Mouse (Mus musculus) midbrain, embryonic 11.5 days (tissue): ENCODE data around the gene Ccdc172. TPM values are rescaled to one million over a fixed set of nuclear protein-coding genes. Genes with fewer than 3 reads are reported as not detected.
A peak's percentile ranks its signal among the peaks of the same experiment; 100 is the strongest.

Experiments
- ATAC-seq: fragments of 200-750 bp; cut with Nextera tagmentation; 2 replicates; pipeline ENCODE4 v1.8.0; 2017; ENCODE audit warnings: moderate TSS enrichment, moderate library complexity; ENCODE audit not compliant: low FRiP score
- DNase-seq: peaks from one replicate; pipeline ENCODE4 v3.0.0; 2015; ENCODE audit warnings: low spot score; ENCODE audit errors: missing footprints
- H3K27ac ChIP-seq: fragments of 300-500 bp; sonication (generic); 2 replicates; pipeline ENCODE4 v1.5.1; 2014; ENCODE audit warnings: low read depth, low read length
- H3K27me3 ChIP-seq: fragments of 300-500 bp; sonication (generic); 2 replicates; pipeline ENCODE4 v1.6.1; 2014; ENCODE audit warnings: mild to moderate bottlenecking, low read length, moderate library complexity, mixed read lengths; ENCODE audit not compliant: control insufficient read depth, insufficient read depth
- H3K36me3 ChIP-seq: fragments of 300-500 bp; sonication (generic); 2 replicates; pipeline ENCODE4 v1.6.1; 2014; ENCODE audit warnings: mild to moderate bottlenecking, low read length, moderate library complexity, mixed read lengths; ENCODE audit not compliant: control insufficient read depth, insufficient read depth
- H3K4me1 ChIP-seq: fragments of 300-500 bp; sonication (generic); 2 replicates; pipeline ENCODE4 v1.6.1; 2014; ENCODE audit warnings: low read length; ENCODE audit not compliant: control insufficient read depth, insufficient read depth
- H3K4me2 ChIP-seq: fragments of 300-500 bp; sonication (generic); 2 replicates; pipeline ENCODE4 v1.6.1; 2014; ENCODE audit warnings: mild to moderate bottlenecking, moderate library complexity
- H3K4me3 ChIP-seq: fragments of 300-500 bp; sonication (generic); 2 replicates; pipeline ENCODE4 v1.5.1; 2014; ENCODE audit warnings: low read depth, low read length
- H3K9ac ChIP-seq: fragments of 300-500 bp; sonication (generic); 2 replicates; pipeline ENCODE4 v1.6.1; 2014; ENCODE audit warnings: low read length
- H3K9me3 ChIP-seq: fragments of 300-500 bp; sonication (generic); 2 replicates; pipeline ENCODE4 v1.6.1; 2016; ENCODE audit warnings: low read length; ENCODE audit not compliant: control insufficient read depth
- WGBS: fragments of 180-500 bp; shearing (Covaris S2); extraction: QIAGEN DNeasy Blood & Tissue Kit; methylation state at CpG from one replicate; pipeline ENCODE4 v1.1.7; 2014; 5-methylcytosine and 5-hydroxymethylcytosine counted together
- polyA plus RNA-seq: library from polyadenylated mRNA; unstranded; fragments of >200 nt; fragmentation: Nextera tagmentation; extraction: Ambion mirVana; gene quantifications from 2 replicates; pipeline ENCODE4 v1.2.1, GENCODE M21; 2014

Ccdc172 gene
- not detected in 2 replicates for polyA plus RNA-seq

DNA sequence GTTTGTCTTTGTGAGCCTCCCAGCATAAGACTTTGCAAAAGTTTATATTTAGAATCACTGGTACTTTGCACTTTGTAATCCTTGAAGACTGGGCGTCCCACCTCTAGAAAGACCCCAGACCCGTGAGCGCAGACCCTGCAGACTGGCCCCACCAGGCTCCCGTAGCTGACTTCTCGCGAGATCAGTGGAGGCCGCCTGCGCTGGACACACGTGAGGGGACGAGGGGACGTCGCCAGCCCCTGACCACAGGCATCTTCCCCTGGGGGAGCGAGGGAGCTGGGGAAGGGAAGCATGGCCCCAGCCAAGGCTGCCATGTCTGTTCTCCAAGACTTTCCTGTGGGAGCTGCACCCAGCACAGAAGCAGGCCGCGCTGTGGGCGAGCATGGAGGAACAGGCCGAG lies at the start of gene Ccdc172:
TSS of gene Ccdc172 (plus strand) at position 176 of the 400 bp plus-strand sequence.
- no peaks in the 10 kb centered on the region for H3K4me1 ChIP-seq
- ATAC-seq = no peak
- no peak within 1 kb of the TSS for H3K27ac ChIP-seq
- no peaks in the 10 kb centered on the region for H3K9me3 ChIP-seq
- 91% methylated on average over 17 of the region's 17 CpGs for WGBS
- no peak within 1 kb of the TSS for H3K9ac ChIP-seq
- no peak within 1 kb of the TSS for H3K4me3 ChIP-seq
- DNase-seq = no peak
- H3K27me3 ChIP-seq = no peaks in the 10 kb centered on the region
- H3K36me3 ChIP-seq = no peaks in the 10 kb centered on the region
- no peak within 1 kb of the TSS for H3K4me2 ChIP-seq

- DNase-seq (no peak), ATAC-seq (no peak)
- 82% methylated on average over 3 of the region's 3 CpGs for WGBS
- no peaks in the 10 kb centered on the region for H3K36me3 ChIP-seq
- no peak overlapping the region for H3K9ac ChIP-seq
- H3K27ac ChIP-seq = no peak overlapping the region
- no peak overlapping the region for H3K4me2 ChIP-seq
- H3K4me1 ChIP-seq = peaks cover 6% of the 10 kb centered on the region; the same call in 1 of the 2 replicates
- no peaks in the 10 kb centered on the region for H3K27me3 ChIP-seq
- H3K9me3 ChIP-seq = no peaks in the 10 kb centered on the region
- H3K4me3 ChIP-seq = no peak overlapping the region
Measured at GRCm38 (mm10) chr19:58463755-58464154, 48.0 kb upstream of the Ccdc172 start.

- Histone ChIP-seq H3K27me3 (no peaks in the 10 kb centered on the region), H3K36me3 (no peaks in the 10 kb centered on the region), H3K9ac (no peak overlapping the region), H3K27ac (no peak overlapping the region), H3K4me1 (no peaks in the 10 kb centered on the region), H3K4me2 (no peak overlapping the region), H3K9me3 (no peaks in the 10 kb centered on the region), H3K4me3 (no peak overlapping the region)
- ATAC-seq (no peak), DNase-seq (no peak)
- WGBS = 71% methylated on average over 2 of the region's 2 CpGs
Measured at GRCm38 (mm10) chr19:58468331-58468730, 43.5 kb upstream of the Ccdc172 start.

GRCm38 (mm10) chr19:58469421-58469820 lies 42.4 kb upstream of the Ccdc172 start:
- Histone ChIP-seq H3K27me3 (no peaks in the 10 kb centered on the region), H3K4me3 (no peak overlapping the region), H3K27ac (no peak overlapping the region), H3K9me3 (no peaks in the 10 kb centered on the region), H3K4me1 (no peaks in the 10 kb centered on the region), H3K4me2 (no peak overlapping the region), H3K36me3 (no peaks in the 10 kb centered on the region), H3K9ac (no peak overlapping the region)
- DNase-seq (peak; percentile 99), ATAC-seq (peak; percentile 33; the same call in 1 of the 2 replicates)
- 18% methylated on average over 12 of the region's 12 CpGs for whole genome bisulfite sequencing

DNA sequence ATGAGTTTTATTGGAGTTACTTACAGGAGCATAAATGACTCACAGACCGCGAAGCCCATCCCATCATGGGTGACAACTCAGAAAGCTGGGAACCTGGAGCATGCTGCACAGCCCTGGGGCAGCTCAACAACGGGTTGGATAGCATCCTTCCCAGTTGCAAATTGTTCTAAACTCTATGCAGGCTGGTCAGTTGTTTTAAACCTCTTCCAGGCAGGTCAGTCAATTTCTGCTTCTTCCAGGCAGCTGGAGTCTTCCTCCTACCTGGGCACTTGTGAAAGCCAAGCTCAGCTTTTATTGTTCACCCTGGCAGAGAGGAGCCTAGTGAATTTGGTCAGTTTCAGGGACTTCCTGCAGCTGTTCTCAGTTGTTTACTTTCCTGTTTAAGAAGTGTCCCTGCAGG lies 37.5 kb upstream of the Ccdc172 start:
- DNase-seq = peak; percentile 72
- Histone ChIP-seq H3K27ac (no peak overlapping the region), H3K36me3 (no peaks in the 10 kb centered on the region), H3K9ac (no peak overlapping the region), H3K4me3 (no peak overlapping the region), H3K9me3 (no peaks in the 10 kb centered on the region), H3K27me3 (no peaks in the 10 kb centered on the region), H3K4me1 (no peaks in the 10 kb centered on the region), H3K4me2 (no peak overlapping the region)
- no peak for ATAC-seq
- WGBS = 88% methylated on average over 3 of the region's 3 CpGs

GRCm38 (mm10) chr19:58482373-58482977 lies 29.3 kb upstream of the Ccdc172 start:
- Histone ChIP-seq H3K27me3 (no peaks in the 10 kb centered on the region), H3K27ac (no peak overlapping the region), H3K4me1 (no peaks in the 10 kb centered on the region), H3K4me3 (no peak overlapping the region), H3K9ac (no peak overlapping the region), H3K9me3 (no peaks in the 10 kb centered on the region), H3K4me2 (no peak overlapping the region), H3K36me3 (no peaks in the 10 kb centered on the region)
- WGBS = 93% methylated on average over 9 of the region's 9 CpGs
- no peak for ATAC-seq
- peak; percentile 49 for DNase-seq

DNA sequence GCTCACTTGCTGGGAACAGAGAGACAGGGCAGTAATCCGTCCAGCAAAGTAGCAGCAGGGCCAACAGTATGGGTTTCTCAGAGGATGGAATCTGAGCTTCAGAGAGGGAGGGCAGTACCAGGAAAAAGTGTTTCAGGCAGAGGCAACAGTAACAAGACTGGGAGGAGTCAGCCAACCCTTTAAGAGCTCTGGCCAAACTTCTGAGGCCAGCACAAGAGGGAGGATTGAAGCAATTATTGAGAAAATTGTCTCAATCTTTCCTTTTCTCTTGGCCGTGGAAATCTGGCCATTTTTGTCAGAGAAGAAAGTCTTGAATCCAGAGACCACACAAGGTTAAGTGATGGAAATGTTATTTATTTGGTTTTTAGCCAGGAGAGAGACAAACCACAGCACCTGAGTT lies 25.1 kb upstream of the Ccdc172 start:
- Histone ChIP-seq H3K9me3 (no peaks in the 10 kb centered on the region; the same call in 1 of the 2 replicates), H3K9ac (no peak overlapping the region), H3K4me1 (no peaks in the 10 kb centered on the region), H3K27me3 (no peaks in the 10 kb centered on the region), H3K36me3 (no peaks in the 10 kb centered on the region), H3K4me2 (no peak overlapping the region), H3K27ac (no peak overlapping the region), H3K4me3 (no peak overlapping the region)
- WGBS = 67% methylated on average over 2 of the region's 2 CpGs
- peak; percentile 54 for DNase-seq
- no peak for ATAC-seq

DNA sequence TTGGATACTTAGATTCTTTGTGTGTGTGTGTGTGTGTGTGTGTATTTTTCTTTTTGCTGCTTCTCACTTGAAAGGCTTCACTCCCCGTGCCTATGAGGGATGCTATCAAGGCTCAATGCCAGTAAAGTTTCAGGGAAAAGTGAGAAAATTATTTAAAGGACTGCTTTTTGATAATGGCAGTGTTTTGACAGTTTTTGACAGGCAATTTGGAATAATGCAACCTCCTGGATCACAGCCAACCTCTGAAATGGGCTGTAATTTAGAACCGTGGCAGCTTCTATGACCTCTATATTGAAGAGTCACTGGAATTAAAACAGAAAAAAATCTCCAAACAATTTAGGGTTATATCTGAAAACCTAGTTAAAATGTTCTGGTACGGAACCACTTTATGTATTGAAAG lies 14.7 kb upstream of the Ccdc172 start:
- no peaks in the 10 kb centered on the region for H3K9me3 ChIP-seq
- WGBS = 88% methylated on average over 3 of the region's 3 CpGs
- H3K27me3 ChIP-seq = no peaks in the 10 kb centered on the region

DNA sequence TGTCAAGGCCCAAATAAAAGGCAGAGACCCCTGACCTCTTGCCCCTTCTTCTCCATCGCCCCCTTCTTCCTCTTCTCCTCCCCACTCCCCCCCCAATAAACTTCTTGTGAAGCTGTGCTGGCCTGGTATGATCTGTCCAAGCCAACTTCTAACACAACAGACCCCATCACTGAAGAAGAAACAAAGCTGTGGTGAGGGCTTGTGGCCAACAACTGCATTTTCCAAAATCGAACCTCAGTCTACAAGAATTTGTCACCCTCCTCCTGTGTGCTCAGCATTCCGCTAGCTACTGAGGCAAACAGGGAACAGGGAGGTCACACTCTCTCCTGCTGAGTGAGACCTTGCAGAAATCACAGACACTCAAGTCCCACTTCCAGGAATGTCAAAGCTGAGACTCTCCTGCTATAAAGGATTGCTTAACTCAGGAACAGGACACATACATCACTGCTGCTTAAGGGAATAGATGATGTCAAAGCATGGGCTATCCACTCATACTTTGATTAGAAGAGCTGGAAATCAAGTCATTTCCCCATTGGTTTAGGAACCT lies 12.3 kb upstream of the Ccdc172 start:
- Histone ChIP-seq H3K4me1 (no peaks in the 10 kb centered on the region), H3K4me3 (no peak overlapping the region), H3K9ac (no peak overlapping the region), H3K27ac (no peak overlapping the region), H3K36me3 (no peaks in the 10 kb centered on the region), H3K27me3 (no peaks in the 10 kb centered on the region), H3K4me2 (no peak overlapping the region), H3K9me3 (no peaks in the 10 kb centered on the region)
- DNase-seq (no peak), ATAC-seq (no peak)
- WGBS = 62% methylated on average over 3 of the region's 3 CpGs

More for the DNA sequence above, 14.7 kb upstream of the Ccdc172 start:
- H3K27ac ChIP-seq = no peak overlapping the region
- DNase-seq (no peak), ATAC-seq (no peak)
- no peaks in the 10 kb centered on the region for H3K36me3 ChIP-seq
- H3K9ac ChIP-seq = no peak overlapping the region
- no peak overlapping the region for H3K4me2 ChIP-seq
- H3K4me1 ChIP-seq = no peaks in the 10 kb centered on the region
- no peak overlapping the region for H3K4me3 ChIP-seq
